Mouse (Mus musculus) fat pad, adult 2 months (tissue): ENCODE measurements around the gene Cntn5.

ENCODE experiments used
- DNase-seq: peaks from one replicate; pipeline ENCODE4 v3.0.0-alpha.2; 2011; ENCODE audit warnings: low read depth, low spot score; ENCODE audit errors: extremely low read depth

The Cntn5 gene

GRCm38 (mm10) chr9:9960610-9961172, 943.9 kb downstream of the Cntn5 start:
- no peak for DNase-seq

GRCm38 (mm10) chr9:9949346-9949745, 955.2 kb downstream of the Cntn5 start:
- no peak for DNase-seq

DNA sequence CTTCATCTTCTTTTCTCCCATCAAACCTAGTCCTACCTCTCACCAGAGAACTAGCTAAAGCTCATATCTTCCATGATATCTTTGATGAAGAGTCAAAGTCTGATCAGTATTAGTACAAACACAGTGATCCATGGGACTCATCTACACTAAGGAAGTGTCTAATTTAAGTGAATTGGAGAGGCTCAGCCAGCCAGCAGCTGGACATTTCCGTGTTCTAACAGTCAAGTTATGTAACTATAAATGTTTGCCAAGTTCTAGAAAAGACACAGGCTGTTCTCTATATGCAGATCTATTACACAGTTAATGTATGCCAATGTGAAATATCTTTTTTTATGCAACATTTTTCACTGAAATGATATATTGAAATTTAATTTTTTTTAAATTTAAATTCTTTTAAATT, 959.7 kb downstream of the Cntn5 start:
- no peak for DNase-seq

DNA sequence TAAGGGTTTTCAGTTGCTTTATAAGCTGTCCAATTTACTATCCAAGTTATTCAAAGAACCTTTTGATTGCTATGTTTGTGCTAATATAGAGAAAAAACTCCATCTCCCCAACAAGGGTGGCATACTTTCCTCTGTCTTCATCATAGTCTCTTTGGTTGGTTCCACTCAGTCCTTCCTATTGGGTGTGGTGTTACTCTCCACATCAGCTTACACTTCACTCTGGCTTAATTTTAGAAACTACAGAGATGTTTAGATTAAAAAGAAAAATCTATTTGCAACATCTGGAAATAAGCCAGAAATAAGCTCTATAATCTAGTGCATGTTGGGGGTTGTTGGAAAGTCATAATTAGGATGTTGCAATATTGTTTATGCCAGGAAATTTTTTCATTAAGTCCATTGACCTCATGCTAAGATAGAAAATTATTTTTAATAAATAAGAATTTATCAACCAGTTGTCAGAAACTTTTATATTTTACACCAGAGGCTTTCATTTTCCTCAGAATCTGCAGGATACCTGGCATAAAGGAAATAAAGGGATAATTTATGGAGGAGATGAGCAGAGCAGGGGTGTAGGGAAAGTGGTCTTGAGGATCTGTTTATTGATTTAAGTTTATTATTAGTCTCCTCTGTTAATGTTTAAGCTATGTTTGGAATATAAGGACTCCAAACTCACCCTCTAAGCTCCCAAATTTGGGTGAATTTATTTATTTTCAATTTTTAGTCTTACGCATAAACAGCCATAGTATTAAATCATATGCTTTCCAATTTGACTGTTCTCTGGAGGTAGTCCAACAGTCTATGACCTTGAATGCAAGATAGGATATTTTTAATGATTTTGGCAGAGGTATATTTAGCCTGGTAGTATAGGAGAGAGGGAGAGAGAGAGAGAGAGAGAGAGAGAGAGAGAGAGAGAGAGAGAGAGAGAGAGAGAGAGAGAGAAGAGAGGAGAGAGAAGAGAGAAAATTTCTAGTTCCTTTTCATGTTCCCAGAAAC, 966.8 kb downstream of the Cntn5 start:
- no peak for DNase-seq

GRCm38 (mm10) chr9:9920580-9920979, 984.0 kb downstream of the Cntn5 start:
- no peak for DNase-seq

GRCm38 (mm10) chr9:9899070-9899469, 1005.5 kb downstream of the Cntn5 start:
- DNase-seq, result peak; percentile 28

DNA sequence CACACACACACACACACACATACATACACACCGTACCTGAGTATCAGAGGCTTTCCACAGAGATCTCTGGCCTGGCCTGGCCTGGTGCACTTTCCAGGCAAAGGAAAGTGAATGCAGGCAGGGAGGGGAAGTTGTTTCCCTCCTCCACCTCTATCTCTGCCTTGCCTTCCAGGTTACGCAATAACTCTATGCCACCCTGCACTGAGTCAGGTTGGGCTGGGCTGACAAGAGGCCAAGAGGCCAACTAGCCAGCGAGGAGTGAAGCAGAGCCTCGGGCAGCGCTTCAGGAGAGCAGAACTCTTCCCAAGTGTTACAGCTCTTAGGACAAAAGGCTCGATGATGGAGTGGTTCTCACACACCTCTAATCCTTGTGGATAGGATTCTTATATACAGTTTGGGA, 1018.4 kb downstream of the Cntn5 start:
- DNase-seq, result no peak

- DNase-seq, result peak; percentile 85
Observed at GRCm38 (mm10) chr9:9882779-9883383, 1021.7 kb downstream of the Cntn5 start.

GRCm38 (mm10) chr9:9872112-9873035, 1032.2 kb downstream of the Cntn5 start:
- DNase-seq, result no peak

- no peak for DNase-seq
Observed at GRCm38 (mm10) chr9:9860631-9861030, 1043.9 kb downstream of the Cntn5 start.

DNA sequence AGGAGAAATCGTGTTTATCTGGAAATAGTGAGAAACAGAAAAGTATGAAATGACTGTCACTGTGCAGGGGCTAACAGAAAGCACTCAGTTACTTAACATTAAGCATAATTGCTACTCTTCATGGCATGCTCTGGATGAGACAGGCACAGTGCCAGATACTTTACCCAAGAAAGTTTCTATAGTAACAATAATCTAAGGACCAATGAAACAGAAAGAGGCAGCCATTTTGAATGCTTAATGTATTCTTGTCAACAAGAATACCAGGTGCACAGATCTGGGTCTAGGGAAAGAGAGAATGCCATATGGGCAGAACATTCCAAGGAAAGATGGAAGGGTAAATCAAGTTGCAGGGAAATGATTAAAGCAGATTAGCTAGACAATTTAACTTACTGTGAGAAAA, 1045.3 kb downstream of the Cntn5 start:
- DNase-seq, result no peak

DNA sequence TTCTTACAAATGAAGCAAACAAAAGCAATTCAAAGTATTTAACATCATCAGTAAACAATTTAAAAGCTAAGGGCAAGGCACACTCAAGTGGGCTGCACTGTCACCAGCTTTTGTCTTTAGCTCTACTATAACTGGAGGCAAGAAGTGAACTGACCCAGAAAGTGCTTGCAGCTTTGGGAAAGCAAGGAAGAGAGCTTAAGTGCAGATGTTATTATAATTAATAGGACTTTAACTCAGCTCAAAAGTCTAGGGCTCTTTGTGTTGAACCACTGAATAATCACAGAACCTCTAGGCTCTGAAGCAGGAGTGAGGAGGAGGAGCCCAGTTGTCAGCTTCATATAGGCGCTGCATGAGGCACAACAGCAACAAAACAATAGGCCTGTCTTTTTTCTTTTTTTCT, 1049.8 kb downstream of the Cntn5 start:
- no peak for DNase-seq

- DNase-seq, result no peak
Observed at GRCm38 (mm10) chr9:9830231-9830630, 1074.3 kb downstream of the Cntn5 start.

DNA sequence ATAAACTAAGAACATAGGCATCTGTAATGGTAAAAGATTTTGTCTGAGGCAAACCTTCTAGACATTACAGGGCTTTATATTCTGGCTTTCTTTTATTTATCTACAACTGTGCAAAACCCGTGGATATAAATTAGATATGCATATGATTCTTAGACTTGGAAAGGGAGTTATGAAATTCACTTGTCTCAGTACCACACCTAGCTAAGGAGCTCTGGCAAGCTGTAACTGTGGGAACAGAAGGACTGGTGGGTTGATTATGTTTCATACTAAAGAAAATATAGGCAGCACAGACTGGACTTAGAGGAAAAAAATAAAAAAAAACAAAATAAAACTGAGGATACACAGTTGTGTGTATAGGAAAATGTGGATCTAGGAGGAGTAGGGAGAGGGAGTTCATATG, 1084.6 kb downstream of the Cntn5 start:
- DNase-seq, result no peak

GRCm38 (mm10) chr9:9817477-9817876, 1087.1 kb downstream of the Cntn5 start:
- DNase-seq, result no peak

DNA sequence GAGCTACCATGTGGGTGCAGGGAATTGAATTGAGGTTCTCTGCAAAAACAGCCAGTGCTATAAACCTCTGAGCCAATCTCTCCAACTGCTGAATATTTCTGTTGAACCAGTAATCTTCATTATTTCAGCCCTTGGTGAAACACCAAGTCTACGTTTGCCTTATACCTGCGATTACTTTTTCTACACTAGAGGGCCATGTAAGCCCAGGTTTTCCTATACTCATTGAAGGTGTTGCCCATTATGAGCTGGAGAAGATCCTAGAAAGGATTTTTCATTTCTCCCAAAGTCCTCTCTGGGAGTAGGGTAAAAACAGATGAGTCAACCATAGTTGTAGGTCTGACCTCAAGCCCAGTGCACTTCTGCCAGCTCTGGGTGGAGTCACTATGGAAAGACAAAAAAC, 1105.0 kb downstream of the Cntn5 start:
- no peak for DNase-seq

- DNase-seq, result no peak
Observed at GRCm38 (mm10) chr9:9783680-9784079, 1120.9 kb downstream of the Cntn5 start.

DNA sequence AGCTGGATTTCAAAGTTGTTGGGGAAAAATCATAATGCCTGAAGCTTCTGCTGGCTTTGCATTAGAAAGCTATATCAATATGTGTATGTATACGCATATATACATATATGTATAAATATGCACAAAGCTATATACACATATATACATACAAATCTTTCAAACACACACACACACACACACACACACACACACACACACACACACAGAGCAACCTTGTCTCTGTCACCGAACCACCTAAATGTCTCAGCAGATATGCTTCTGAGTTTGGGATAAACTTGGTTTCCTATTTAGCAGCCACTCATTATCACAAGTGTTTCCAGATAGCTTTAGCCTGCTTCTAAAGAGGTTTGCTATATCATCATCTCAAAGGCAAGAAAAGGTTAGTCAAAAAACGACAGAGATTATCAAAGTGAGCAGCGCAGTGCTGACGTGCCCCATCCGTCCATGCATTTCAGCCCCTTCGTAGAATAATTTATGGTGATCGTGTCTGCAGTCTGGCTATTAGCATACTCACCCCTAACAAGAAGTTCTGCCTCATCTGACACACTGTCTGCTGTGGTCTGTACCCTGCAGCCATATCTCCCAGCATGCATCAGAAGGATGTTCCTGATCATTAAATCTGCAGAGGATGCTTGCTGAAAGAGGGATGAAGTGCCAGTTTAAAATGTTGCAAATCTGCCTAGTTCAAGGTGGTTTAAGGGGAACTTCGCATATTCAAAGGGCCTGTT, 1123.3 kb downstream of the Cntn5 start:
- no peak for DNase-seq

DNA sequence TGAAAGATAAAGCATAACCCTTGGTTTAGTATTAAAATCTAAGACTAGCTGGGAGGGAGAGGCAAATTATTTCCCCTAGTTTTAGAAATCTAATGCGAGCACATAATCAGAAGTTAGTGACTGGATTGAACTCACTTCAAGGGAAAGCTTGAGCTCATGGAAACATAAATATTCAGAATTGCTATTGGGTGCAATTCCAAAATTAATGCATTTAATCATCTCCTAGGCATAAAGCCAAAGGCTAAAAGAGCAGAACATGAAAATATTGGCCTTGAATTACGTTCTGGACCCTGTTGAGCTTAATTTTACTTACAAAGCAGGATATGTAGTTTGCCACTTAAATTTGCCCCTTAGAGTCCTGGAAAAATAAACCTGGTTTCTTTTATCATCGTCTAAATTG, 1124.9 kb downstream of the Cntn5 start:
- DNase-seq, result no peak

GRCm38 (mm10) chr9:9770777-9771176, 1133.8 kb downstream of the Cntn5 start:
- DNase-seq, result no peak
